Mouse (Mus musculus): ENCODE data around the gene Gm49383. TPM values are rescaled to one million over a fixed set of nuclear protein-coding genes. Genes with fewer than 3 reads are reported as not detected.

Gene Gm49383
- 2.6 TPM for polyA plus RNA-seq (2012; fragmentation: generic; extraction: Trizol)

- Histone ChIP-seq H3K27me3 (ENCODE audit: control insufficient read depth, insufficient read depth, insufficient read length) (no peaks in the 10 kb centered on the region), H3K79me2 (ENCODE audit: control insufficient read depth, insufficient read depth) (peaks cover 43% of the 10 kb centered on the region), H3K36me3 (ENCODE audit: control insufficient read depth, insufficient read depth) (peaks cover 4% of the 10 kb centered on the region), H3K4me2 (ENCODE audit: low read depth) (peak within 1 kb of the TSS; percentile 91), H3ac (ENCODE audit: control insufficient read depth, insufficient read length) (peak within 1 kb of the TSS; percentile 72), H3K4me3 (peak within 1 kb of the TSS; percentile 85)
- TF ChIP-seq MYOD1 (IDR thresholded peaks at IDR 0.05; ENCODE audit: control insufficient read depth in 1 of 3, insufficient read length in 2 of 3, low read depth in 2 of 3), result peak in 2 of 3 experiments; percentile 34 to 76
- TF ChIP-seq MYOG (IDR thresholded peaks at IDR 0.05; ENCODE audit: control insufficient read depth in 1 of 3, insufficient read depth in 1 of 3, insufficient read length in 2 of 3, low read depth in 2 of 3), result peak in 1 of 3 experiments; percentile 72
- no peak for TF ChIP-seq USF1 (IDR thresholded peaks at IDR 0.05; ENCODE audit: low read depth)
- peak; percentile 99 for TF ChIP-seq POLR2A (IDR thresholded peaks at IDR 0.05; ENCODE audit: insufficient read length, low read depth)
- TF ChIP-seq POLR2AphosphoS2 (IDR thresholded peaks at IDR 0.05; ENCODE audit: insufficient read length, low read depth), result peak; percentile 95
- TF ChIP-seq E2F4 (IDR thresholded peaks at IDR 0.05; ENCODE audit: insufficient read depth), result peak; percentile 92
- TF ChIP-seq CEBPB (IDR thresholded peaks at IDR 0.05; ENCODE audit: insufficient read depth, poor library complexity, severe bottlenecking), result no peak
- TF ChIP-seq TCF12 (IDR thresholded peaks at IDR 0.05; ENCODE audit: insufficient read depth, poor library complexity, severe bottlenecking), result no peak
Observed at GRCm38 (mm10) chr12:69196444-69197377, at the start of gene Gm49383. Gm49383 (minus strand) TSS chr12:69197104.

- Histone ChIP-seq H3K4me3 (peak overlapping the region; percentile 59), H3K79me2 (ENCODE audit: control insufficient read depth, insufficient read depth) (no peaks in the 10 kb centered on the region), H3ac (ENCODE audit: control insufficient read depth, insufficient read length) (peak overlapping the region; percentile 98), H3K4me2 (ENCODE audit: low read depth) (peak overlapping the region; percentile 88), H3K27me3 (ENCODE audit: control insufficient read depth, insufficient read depth, insufficient read length) (no peaks in the 10 kb centered on the region), H3K36me3 (ENCODE audit: control insufficient read depth, insufficient read depth) (no peaks in the 10 kb centered on the region)
- no peak for TF ChIP-seq TCF12 (IDR thresholded peaks at IDR 0.05; ENCODE audit: insufficient read depth, poor library complexity, severe bottlenecking)
- peak in 1 of 3 experiments; percentile 28 for TF ChIP-seq MYOG (IDR thresholded peaks at IDR 0.05; ENCODE audit: control insufficient read depth in 1 of 3, insufficient read depth in 1 of 3, insufficient read length in 2 of 3, low read depth in 2 of 3)
- no peak for TF ChIP-seq USF1 (IDR thresholded peaks at IDR 0.05; ENCODE audit: low read depth)
- no peak for TF ChIP-seq TCF3 (IDR thresholded peaks at IDR 0.05; ENCODE audit: insufficient read length, low read depth)
- TF ChIP-seq POLR2AphosphoS2 (IDR thresholded peaks at IDR 0.05; ENCODE audit: insufficient read length, low read depth), result peak; percentile 89
- no peak for TF ChIP-seq SRF (IDR thresholded peaks at IDR 0.05; ENCODE audit: control insufficient read depth, insufficient read length, low read depth)
- TF ChIP-seq CEBPB (IDR thresholded peaks at IDR 0.05; ENCODE audit: insufficient read depth, poor library complexity, severe bottlenecking), result no peak
- peak; percentile 95 for TF ChIP-seq POLR2A (IDR thresholded peaks at IDR 0.05; ENCODE audit: insufficient read length, low read depth)
- TF ChIP-seq REST (IDR thresholded peaks at IDR 0.05; ENCODE audit: insufficient read depth, insufficient read length), result no peak
- TF ChIP-seq E2F4 (IDR thresholded peaks at IDR 0.05; ENCODE audit: insufficient read depth), result no peak
- no peak for TF ChIP-seq MAX (IDR thresholded peaks at IDR 0.05; ENCODE audit: low read depth)
- peak in 1 of 3 experiments; percentile 19 for TF ChIP-seq MYOD1 (IDR thresholded peaks at IDR 0.05; ENCODE audit: control insufficient read depth in 1 of 3, insufficient read length in 2 of 3, low read depth in 2 of 3)
Observed at GRCm38 (mm10) chr12:69241771-69242431, 45.0 kb upstream of the Gm49383 start.

- TF ChIP-seq USF1 (IDR thresholded peaks at IDR 0.05; ENCODE audit: low read depth) (no peak), MYOD1 (IDR thresholded peaks at IDR 0.05; ENCODE audit: control insufficient read depth in 1 of 3, insufficient read length in 2 of 3, low read depth in 2 of 3) (no peak), POLR2A (IDR thresholded peaks at IDR 0.05; ENCODE audit: insufficient read length, low read depth) (no peak), MYOG (IDR thresholded peaks at IDR 0.05; ENCODE audit: control insufficient read depth in 1 of 3, insufficient read depth in 1 of 3, insufficient read length in 2 of 3, low read depth in 2 of 3) (no peak), SRF (IDR thresholded peaks at IDR 0.05; ENCODE audit: control insufficient read depth, insufficient read length, low read depth) (no peak), POLR2AphosphoS2 (IDR thresholded peaks at IDR 0.05; ENCODE audit: insufficient read length, low read depth) (no peak), MAX (IDR thresholded peaks at IDR 0.05; ENCODE audit: low read depth) (no peak), TCF12 (IDR thresholded peaks at IDR 0.05; ENCODE audit: insufficient read depth, poor library complexity, severe bottlenecking) (no peak), TCF3 (IDR thresholded peaks at IDR 0.05; ENCODE audit: insufficient read length, low read depth) (no peak), REST (IDR thresholded peaks at IDR 0.05; ENCODE audit: insufficient read depth, insufficient read length) (no peak), CEBPB (IDR thresholded peaks at IDR 0.05; ENCODE audit: insufficient read depth, poor library complexity, severe bottlenecking) (no peak), E2F4 (IDR thresholded peaks at IDR 0.05; ENCODE audit: insufficient read depth) (no peak)
- H3K79me2 ChIP-seq (ENCODE audit: control insufficient read depth, insufficient read depth), result no peaks in the 10 kb centered on the region
- H3K36me3 ChIP-seq (ENCODE audit: control insufficient read depth, insufficient read depth), result no peaks in the 10 kb centered on the region
- peak overlapping the region; percentile 88 for H3K4me2 ChIP-seq (ENCODE audit: low read depth)
- no peaks in the 10 kb centered on the region for H3K27me3 ChIP-seq (ENCODE audit: control insufficient read depth, insufficient read depth, insufficient read length)
- H3K4me3 ChIP-seq, result peak overlapping the region; percentile 59
- peak overlapping the region; percentile 98 for H3ac ChIP-seq (ENCODE audit: control insufficient read depth, insufficient read length)
Observed at GRCm38 (mm10) chr12:69241405-69241770, 44.5 kb upstream of the Gm49383 start.

- Histone ChIP-seq H3K79me2 (ENCODE audit: control insufficient read depth, insufficient read depth) (no peaks in the 10 kb centered on the region), H3ac (ENCODE audit: control insufficient read depth, insufficient read length) (peak within 1 kb of the TSS; percentile 98), H3K27me3 (ENCODE audit: control insufficient read depth, insufficient read depth, insufficient read length) (no peaks in the 10 kb centered on the region), H3K4me2 (ENCODE audit: low read depth) (peak within 1 kb of the TSS; percentile 88), H3K4me3 (peak within 1 kb of the TSS; percentile 59), H3K36me3 (ENCODE audit: control insufficient read depth, insufficient read depth) (no peaks in the 10 kb centered on the region)
- TF ChIP-seq SRF (IDR thresholded peaks at IDR 0.05; ENCODE audit: control insufficient read depth, insufficient read length, low read depth) (no peak), REST (IDR thresholded peaks at IDR 0.05; ENCODE audit: insufficient read depth, insufficient read length) (no peak), USF1 (IDR thresholded peaks at IDR 0.05; ENCODE audit: low read depth) (no peak), TCF12 (IDR thresholded peaks at IDR 0.05; ENCODE audit: insufficient read depth, poor library complexity, severe bottlenecking) (no peak), CEBPB (IDR thresholded peaks at IDR 0.05; ENCODE audit: insufficient read depth, poor library complexity, severe bottlenecking) (no peak), POLR2AphosphoS2 (IDR thresholded peaks at IDR 0.05; ENCODE audit: insufficient read length, low read depth) (no peak)
Observed at GRCm38 (mm10) chr12:69240876-69241275, 44.0 kb upstream of the Gm49383 start, which contains the start of gene Klhdc1. Klhdc1 (plus strand) TSS chr12:69241176.
